Mouse (Mus musculus) MEL (cell line): ENCODE results near the gene Pla2g2f.

ENCODE experiments used
- CHD2 ChIP-seq: IDR thresholded peaks from 2 replicates; pipeline ENCODE4 v1.6.1; 2011; ENCODE audit warnings: low read length, improper control_type of control experiment
- CTCF ChIP-seq, 3 experiments: IDR thresholded peaks in 2 of 3; conservative IDR thresholded peaks in 1 of 3; 2 replicates each; pipeline ENCODE4 v1.5.1; 2011 to 2012; ENCODE audit warnings: low read length in 3 of 3, low read depth in 2 of 3, mild to moderate bottlenecking in 2 of 3, improper control_type of control experiment in 1 of 3, inconsistent platforms in 1 of 3, mixed read lengths in 1 of 3, moderate library complexity in 1 of 3; ENCODE audit not compliant: control insufficient read depth in 1 of 3, insufficient read depth in 1 of 3, poor library complexity in 1 of 3, severe bottlenecking in 1 of 3
- EP300 ChIP-seq, 2 experiments: IDR thresholded peaks; 2 replicates each; pipeline ENCODE4 v1.6.1; 2011; ENCODE audit warnings: improper control_type of control experiment in 2 of 2, low read length in 2 of 2, low read depth in 1 of 2, mild to moderate bottlenecking in 1 of 2
- MAFK ChIP-seq: IDR thresholded peaks from 2 replicates; pipeline ENCODE4 v1.6.1; 2011; ENCODE audit warnings: low read depth, mild to moderate bottlenecking, low read length, improper control_type of control experiment, borderline replicate concordance
- POLR2A ChIP-seq, 2 experiments: IDR thresholded peaks; 2 replicates each; pipeline ENCODE4 v1.6.1; 2011 to 2012; ENCODE audit warnings: low read length in 2 of 2, mild to moderate bottlenecking in 2 of 2, control low read depth in 1 of 2, improper control_type of control experiment in 1 of 2, low read depth in 1 of 2, moderate library complexity in 1 of 2; ENCODE audit not compliant: control insufficient read depth in 1 of 2, insufficient read depth in 1 of 2, poor library complexity in 1 of 2
- POLR2AphosphoS2 ChIP-seq: IDR thresholded peaks from 2 replicates; pipeline ENCODE4 v1.6.1; 2011; ENCODE audit warnings: low read length, improper control_type of control experiment
- RCOR1 ChIP-seq: IDR thresholded peaks from 2 replicates; pipeline ENCODE4 v1.6.1; 2012; ENCODE audit warnings: low read depth, mild to moderate bottlenecking, inconsistent platforms, low read length, improper control_type of control experiment

DNA sequence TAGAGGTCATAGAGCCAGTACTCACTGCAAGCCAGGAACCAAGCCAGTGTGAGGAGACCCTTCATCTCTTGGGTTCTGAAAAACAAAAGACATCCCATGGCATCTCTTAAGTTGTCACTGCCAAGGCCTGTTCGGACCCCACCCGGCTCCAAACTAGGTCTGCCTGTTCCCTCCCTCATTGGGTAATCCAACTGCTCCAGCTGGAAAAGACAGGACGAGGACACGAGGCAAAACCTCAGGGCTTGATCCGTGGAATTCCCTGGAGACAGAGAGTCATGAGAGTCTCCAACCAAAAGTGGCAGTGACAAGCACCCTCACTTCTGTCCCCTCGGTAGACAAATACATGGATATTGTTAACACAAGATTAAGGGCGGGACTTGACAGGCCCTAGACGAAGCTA, 48.7 kb upstream of the Pla2g2f start:
- no peak for TF ChIP-seq CTCF (IDR thresholded peaks at IDR 0.05 in 2 of 3, conservative IDR thresholded peaks at IDR 0.05 in 1 of 3; ENCODE audit: control insufficient read depth in 1 of 3, insufficient read depth in 1 of 3, low read depth in 2 of 3, low read length in 3 of 3, poor library complexity in 1 of 3, severe bottlenecking in 1 of 3)
- no peak for TF ChIP-seq POLR2A (IDR thresholded peaks at IDR 0.05; ENCODE audit: control insufficient read depth in 1 of 2, insufficient read depth in 1 of 2, low read depth in 1 of 2, low read length in 2 of 2, poor library complexity in 1 of 2)
- TF ChIP-seq MAFK, result no peak
- TF ChIP-seq POLR2AphosphoS2, result no peak
- TF ChIP-seq EP300 (IDR thresholded peaks at IDR 0.05; ENCODE audit: low read depth in 1 of 2, low read length in 2 of 2), result no peak
- TF ChIP-seq CHD2, result no peak
- TF ChIP-seq RCOR1, result no peak
